Comparison of ENCODE assay signal across 27 mouse cellular contexts in genomic region chr11:4452467-4453184, GRCm38 (mm10). TPM values are rescaled to one million over a fixed set of nuclear protein-coding genes. Genes with fewer than 3 reads are reported as not detected.
DNase-seq lines count a peak whose midpoint lies in the region; ATAC-seq and TF ChIP-seq lines count a peak whose summit lies in the region.
"Had no signal": no experiment of that assay in that cellular context is flagged by ENCODE, and none has a peak within 500 bp of the region (broad histone marks: within the 10 kb centered on the region; RNA-seq: fewer than 3 reads in every experiment).

No protein-coding gene starts in this region.

- H3K9me3 ChIP-seq in midbrain, postnatal 0 days (ENCODE audit: low read length), result no peaks in the 10 kb centered on the region
- no peaks in the 10 kb centered on the region for H3K9me3 ChIP-seq in midbrain, embryonic 10.5 days (replicated peaks)
- H3K9me3 ChIP-seq in intestine, embryonic 16.5 days (ENCODE audit: control insufficient read depth, low read length), result no peaks in the 10 kb centered on the region
- H3K9me3 ChIP-seq in stomach, embryonic 15.5 days, result no peaks in the 10 kb centered on the region
- H3K9me3 ChIP-seq: forebrain, embryonic 10.5 days; G1E; limb, embryonic 13.5 days; liver, embryonic 13.5 days; midbrain, embryonic 13.5 days; neural tube, embryonic 12.5 days had no signal

- H3K4me3 ChIP-seq in midbrain, postnatal 0 days (ENCODE audit: low read depth, low read length), result no peak overlapping the region
- H3K4me3 ChIP-seq in midbrain, embryonic 10.5 days, result no peak overlapping the region
- H3K4me3 ChIP-seq in intestine, embryonic 16.5 days (ENCODE audit: low read length), result no peak overlapping the region
- no peak overlapping the region for H3K4me3 ChIP-seq in stomach, embryonic 15.5 days (replicated peaks)
- H3K4me3 ChIP-seq: forebrain, embryonic 10.5 days; heart, adult 2 months; limb, embryonic 13.5 days; liver, embryonic 13.5 days; midbrain, embryonic 13.5 days; neural tube, embryonic 12.5 days had no signal

- no peak for ATAC-seq in midbrain, postnatal 0 days (ENCODE audit: low FRiP score)
- ATAC-seq in intestine, embryonic 16.5 days, result peak; percentile 94
- peak; percentile 87 for ATAC-seq in stomach, embryonic 15.5 days (ENCODE audit: insufficient read depth, low FRiP score, low read depth)
- ATAC-seq: CD4-positive, CD25-positive, alpha-beta regulatory T cell, adult 4 months; forebrain, embryonic 16.5 days; midbrain, embryonic 13.5 days; Patski had no signal

- H3K27me3 ChIP-seq in midbrain, postnatal 0 days (ENCODE audit: insufficient read depth, low read length), result no peaks in the 10 kb centered on the region
- peaks cover 3% of the 10 kb centered on the region; the same call in 1 of the 2 replicates for H3K27me3 ChIP-seq in midbrain, embryonic 10.5 days (ENCODE audit: low read depth, poor library complexity, severe bottlenecking)
- H3K27me3 ChIP-seq in intestine, embryonic 16.5 days (replicated peaks; ENCODE audit: control insufficient read depth, insufficient read depth, low read length), result no peaks in the 10 kb centered on the region
- H3K27me3 ChIP-seq in stomach, embryonic 15.5 days (replicated peaks), result no peaks in the 10 kb centered on the region
- H3K27me3 ChIP-seq: limb, embryonic 13.5 days; midbrain, embryonic 13.5 days; neural tube, embryonic 12.5 days had no signal

- no peak overlapping the region for H3K27ac ChIP-seq in midbrain, postnatal 0 days (ENCODE audit: low read depth, low read length)
- H3K27ac ChIP-seq in midbrain, embryonic 10.5 days (replicated peaks), result no peak overlapping the region
- H3K27ac ChIP-seq in intestine, embryonic 16.5 days (ENCODE audit: low read length), result peak overlapping the region; percentile 59
- H3K27ac ChIP-seq in stomach, embryonic 15.5 days, result peak overlapping the region; percentile 48; the same call in 1 of the 2 replicates
- H3K27ac ChIP-seq: forebrain, embryonic 10.5 days; heart, adult 2 months; kidney, postnatal 0 days; limb, embryonic 13.5 days; liver, embryonic 13.5 days; midbrain, embryonic 13.5 days; neural tube, embryonic 12.5 days had no signal

- no peak for TF ChIP-seq CTCF in midbrain, postnatal 0 days (IDR thresholded peaks at IDR 0.05)

- DNase-seq in heart, adult 11 months, result peak; percentile 55
- DNase-seq in heart, adult 9 months (ENCODE audit: low spot score in 2 of 2), result no peak
- DNase-seq in midbrain, postnatal 0 days (ENCODE audit: low spot score), result peak; percentile 22
- no peak for DNase-seq in midbrain, embryonic 10.5 days (ENCODE audit: low spot score)
- DNase-seq in thymus, postnatal 10 days (ENCODE audit: low spot score in 2 of 2), result no peak
- no peak for DNase-seq in frontal cortex, postnatal 36 days (ENCODE audit: low spot score in 2 of 2)
- DNase-seq: adrenal gland, adult 2 months; gastrocnemius, postnatal 25 days; heart, adult 2 months; heart, postnatal 4 days; kidney, adult 2 months; liver, embryonic 13.5 days; lung, adult 2 months; lung, postnatal 14 days had no signal

- H3K9ac ChIP-seq in midbrain, postnatal 0 days (replicated peaks; ENCODE audit: low read length, poor library complexity, severe bottlenecking), result no peak overlapping the region
- H3K9ac ChIP-seq in intestine, embryonic 16.5 days (ENCODE audit: low read depth, low read length), result no peak overlapping the region
- H3K9ac ChIP-seq in stomach, embryonic 15.5 days, result no peak overlapping the region
- H3K9ac ChIP-seq: limb, embryonic 13.5 days; liver, embryonic 13.5 days; midbrain, embryonic 13.5 days; neural tube, embryonic 12.5 days had no signal

- no peak overlapping the region for H3K4me2 ChIP-seq in midbrain, postnatal 0 days (ENCODE audit: low read depth, low read length, poor library complexity, severe bottlenecking)
- no peak overlapping the region for H3K4me2 ChIP-seq in intestine, embryonic 16.5 days (ENCODE audit: low read depth, low read length)
- no peak overlapping the region for H3K4me2 ChIP-seq in stomach, embryonic 15.5 days
- H3K4me2 ChIP-seq: limb, embryonic 13.5 days; liver, embryonic 13.5 days; midbrain, embryonic 13.5 days; neural tube, embryonic 12.5 days had no signal

- H3K36me3 ChIP-seq in midbrain, postnatal 0 days (ENCODE audit: insufficient read depth, low read length), result no peaks in the 10 kb centered on the region
- H3K36me3 ChIP-seq in midbrain, embryonic 10.5 days, result no peaks in the 10 kb centered on the region
- no peaks in the 10 kb centered on the region for H3K36me3 ChIP-seq in intestine, embryonic 16.5 days (ENCODE audit: control insufficient read depth, insufficient read depth, low read length)
- no peaks in the 10 kb centered on the region for H3K36me3 ChIP-seq in stomach, embryonic 15.5 days
- H3K36me3 ChIP-seq: forebrain, embryonic 10.5 days; G1E; limb, embryonic 13.5 days; liver, embryonic 13.5 days; midbrain, embryonic 13.5 days; neural tube, embryonic 12.5 days had no signal

- no peaks in the 10 kb centered on the region for H3K4me1 ChIP-seq in midbrain, postnatal 0 days (ENCODE audit: insufficient read depth, low read length)
- H3K4me1 ChIP-seq in midbrain, embryonic 10.5 days, result peaks cover 10% of the 10 kb centered on the region
- H3K4me1 ChIP-seq in intestine, embryonic 16.5 days (ENCODE audit: control insufficient read depth, insufficient read depth, low read length), result peaks cover 5% of the 10 kb centered on the region
- no peaks in the 10 kb centered on the region for H3K4me1 ChIP-seq in stomach, embryonic 15.5 days
- H3K4me1 ChIP-seq: limb, embryonic 13.5 days; liver, embryonic 13.5 days; midbrain, embryonic 13.5 days; neural tube, embryonic 12.5 days had no signal

- WGBS in midbrain, postnatal 0 days, result 78% methylated on average over 12 of the region's 12 CpGs
- WGBS in midbrain, embryonic 10.5 days, result 88% methylated on average over 12 of the region's 12 CpGs
- WGBS in intestine, embryonic 16.5 days, result 68% methylated on average over 12 of the region's 12 CpGs
- 72% methylated on average over 12 of the region's 12 CpGs for WGBS in stomach, embryonic 15.5 days

RNA-seq across cellular contexts. Expression of gene Hormad2, which starts 11.7 kb away (rescaled TPM):
- not detected in 2 replicates for total RNA-seq in midbrain, postnatal 0 days (2014; rRNA removed)
- 0.10 TPM in 1 of 2 replicates, not detected in the other for polyA plus RNA-seq in midbrain, postnatal 0 days (2015; fragmentation: Nextera tagmentation; extraction: Ambion mirVana)
- polyA plus RNA-seq in midbrain, embryonic 10.5 days (2016; fragmentation: Nextera tagmentation; extraction: Ambion mirVana), result 0.17 and 0.22 TPM in 2 replicates
- polyA plus RNA-seq in intestine, embryonic 16.5 days (2015; fragmentation: Nextera tagmentation; extraction: Ambion mirVana), result 0.22 and 0.35 TPM in 2 replicates
- 0.17 and 0.44 TPM in 2 replicates for polyA plus RNA-seq in stomach, embryonic 15.5 days (2015; fragmentation: Nextera tagmentation; extraction: Ambion mirVana)
- total RNA-seq: gastrocnemius, postnatal 25 days; left cerebral cortex, postnatal 14 days; megakaryocyte, adult 5-6 weeks had no signal
- polyA plus RNA-seq: adrenal gland, adult 2 months; heart, adult 2 months; kidney, adult 2 months; midbrain, embryonic 13.5 days; neural tube, embryonic 12.5 days; Patski had no signal

Comparison
In these comparisons a context has a peak if more than half of its experiments do, and no peak if none do; other contexts are left out.
1. DNase-seq: peak in heart, adult 11 months (single experiment) and midbrain, postnatal 0 days (single experiment); none in heart, adult 9 months (0 of 2), midbrain, embryonic 10.5 days (single experiment), thymus, postnatal 10 days (0 of 2) and frontal cortex, postnatal 36 days (0 of 2).
2. H3K27ac ChIP-seq: peak in intestine, embryonic 16.5 days (single experiment) and stomach, embryonic 15.5 days (single experiment); none in midbrain, postnatal 0 days (single experiment) and midbrain, embryonic 10.5 days (single experiment).